Mouse (Mus musculus) thymus, adult 2 months (tissue): ENCODE measurements around the gene Casc4.
A peak's percentile ranks its signal among the peaks of the same experiment; 100 is the strongest.

Source experiments
- CTCF ChIP-seq: fragments of 200-500 bp; IDR thresholded peaks from 2 replicates; pipeline ENCODE4 v1.5.1; 2012; ENCODE audit warnings: mild to moderate bottlenecking, control low read depth, low read length, moderate library complexity, borderline replicate concordance; ENCODE audit not compliant: control insufficient read depth, poor library complexity, insufficient read depth; ENCODE audit errors: extremely low read depth
- POLR2A ChIP-seq: fragments of 200-500 bp; IDR thresholded peaks from 2 replicates; pipeline ENCODE4 v1.6.1; 2012; ENCODE audit warnings: mild to moderate bottlenecking, low read length, control low read depth, moderate library complexity; ENCODE audit not compliant: control insufficient read depth, poor library complexity, insufficient read depth; ENCODE audit errors: extremely low read depth

GRCm38 (mm10) chr2:121955765-121956223 is 89.0 kb downstream of the Casc4 start, which contains the start of the genes Ctdspl2 and Mageb3:
- TF ChIP-seq CTCF (0 out of 2 replicates have a peak, but pooled peaks have one; percentile 48), POLR2A (no peak)
